Mouse (Mus musculus): ENCODE measurements around the gene a. TPM values are rescaled to one million over a fixed set of nuclear protein-coding genes. Genes with fewer than 3 reads are reported as not detected.

a gene
- total RNA-seq, 4 experiments from 2014 or later, result not detected

- no peak for DNase-seq (ENCODE audit: low spot score in 2 of 2)
Observed at GRCm38 (mm10) chr2:154782856-154783650, 8.1 kb upstream of the a start.

GRCm38 (mm10) chr2:154785284-154785683 lies 5.9 kb upstream of the a start:
- DNase-seq (ENCODE audit: low spot score in 2 of 2), result no peak

GRCm38 (mm10) chr2:154786187-154786586 lies 5.0 kb upstream of the a start:
- DNase-seq (ENCODE audit: low spot score in 2 of 2), result no peak

GRCm38 (mm10) chr2:154786776-154787175 lies 4.4 kb upstream of the a start:
- DNase-seq (ENCODE audit: low spot score in 2 of 2), result no peak

GRCm38 (mm10) chr2:154789381-154789780 lies 1.8 kb upstream of the a start:
- DNase-seq (ENCODE audit: low spot score in 2 of 2), result no peak

- DNase-seq (ENCODE audit: low spot score in 2 of 2), result no peak
Observed at GRCm38 (mm10) chr2:154789977-154790655, 1.1 kb upstream of the a start.

- DNase-seq (ENCODE audit: low spot score in 2 of 2), result peak; percentile 35 to 40
Observed at GRCm38 (mm10) chr2:154791661-154792642, 750 bp downstream of the a start.

- no peak for DNase-seq (ENCODE audit: low spot score in 2 of 2)
Observed at GRCm38 (mm10) chr2:154803372-154803771, 12.2 kb downstream of the a start.

GRCm38 (mm10) chr2:154803845-154804244 lies 12.6 kb downstream of the a start:
- no peak for DNase-seq (ENCODE audit: low spot score in 2 of 2)

GRCm38 (mm10) chr2:154807689-154808088 lies 16.5 kb downstream of the a start:
- no peak for DNase-seq (ENCODE audit: low spot score in 2 of 2)

- no peak for DNase-seq (ENCODE audit: low spot score in 2 of 2)
Observed at GRCm38 (mm10) chr2:154809107-154809762, 18.0 kb downstream of the a start.

- no peak for DNase-seq (ENCODE audit: low spot score in 2 of 2)
Observed at GRCm38 (mm10) chr2:154810821-154811220, 19.6 kb downstream of the a start.

GRCm38 (mm10) chr2:154813426-154813825 lies 22.2 kb downstream of the a start:
- DNase-seq (ENCODE audit: low spot score in 2 of 2), result no peak

GRCm38 (mm10) chr2:154817089-154817488 lies 25.9 kb downstream of the a start:
- no peak for DNase-seq (ENCODE audit: low spot score in 2 of 2)

- DNase-seq (ENCODE audit: low spot score in 2 of 2), result peak; percentile 41 to 44
Observed at GRCm38 (mm10) chr2:154817788-154818187, 26.6 kb downstream of the a start.

- DNase-seq (ENCODE audit: low spot score in 2 of 2), result no peak
Observed at GRCm38 (mm10) chr2:154818599-154818998, 27.4 kb downstream of the a start.

GRCm38 (mm10) chr2:154820346-154820745 lies 29.1 kb downstream of the a start:
- DNase-seq (ENCODE audit: low spot score in 2 of 2), result no peak

GRCm38 (mm10) chr2:154826054-154826538 lies 34.9 kb downstream of the a start:
- no peak for DNase-seq (ENCODE audit: low spot score in 2 of 2)

GRCm38 (mm10) chr2:154827521-154827920 lies 36.3 kb downstream of the a start:
- DNase-seq (ENCODE audit: low spot score in 2 of 2), result no peak

- DNase-seq (ENCODE audit: low spot score in 2 of 2), result no peak
Observed at GRCm38 (mm10) chr2:154832471-154832870, 41.3 kb downstream of the a start.
